Mouse (Mus musculus) neutrophil, adult 59 days (primary cell): ENCODE results near the gene Tango2. TPM values are rescaled to one million over a fixed set of nuclear protein-coding genes. Genes with fewer than 3 reads are reported as not detected.

Experiments used
- total RNA-seq, 2 experiments: library from RNA; stranded (reverse); gene quantifications; 1 replicate in 1 of 2; 2 replicates in 1 of 2; pipeline ENCODE4 v1.2.4; 2023

The Tango2 gene
- total RNA-seq: 10 to 100 TPM; 26.4 to 26.6 TPM

GRCm38 (mm10) chr16:18347931-18348600, at the start of gene Tango2, which contains the start of gene Arvcf:
Tango2 (minus strand) TSS chr16:18348103.
Arvcf (plus strand) TSS chr16:18348182.

GRCm38 (mm10) chr16:18289067-18289588, 58.8 kb downstream of the Tango2 start, which contains the start of gene Dgcr8:
Dgcr8 (minus strand) TSS chr16:18289246.

GRCm38 (mm10) chr16:18258221-18258620, 89.7 kb downstream of the Tango2 start, which contains the start of gene Gm49776:
Gm49776 (minus strand) TSS chr16:18258321.

Other genes with a start within 250 kb of the Tango2 start
- under 1 TPM; 0.20 to 0.42 TPM for gene Rtn4r, start 220.5 kb downstream of the Tango2 start, total RNA-seq
- gene Ccdc188, start 130.2 kb downstream of the Tango2 start, total RNA-seq: not detected
- 1 to 10 TPM; 3.7 to 4.9 TPM for gene Zdhhc8, start 113.0 kb downstream of the Tango2 start, total RNA-seq
- 10 to 100 TPM; 42.3 to 55.1 TPM for gene Trmt2a, start 99.4 kb downstream of the Tango2 start, total RNA-seq
- 10 to 100 TPM; 59.0 to 64.4 TPM for gene Ranbp1, start 99.4 kb downstream of the Tango2 start, total RNA-seq
- gene Gm49776, start 89.8 kb downstream of the Tango2 start, total RNA-seq: not detected
- 10 to 100 TPM; 19.0 to 24.1 TPM for gene Dgcr8, start 58.9 kb downstream of the Tango2 start, total RNA-seq
- gene Arvcf, start 79 bp upstream of the Tango2 start, total RNA-seq: 1 to 10 TPM; 5.1 TPM
- 10 to 100 TPM; 10.8 to 11.2 TPM for gene Txnrd2, start 78.3 kb upstream of the Tango2 start, total RNA-seq
- gene Comt, start 78.7 kb upstream of the Tango2 start, total RNA-seq: 10 to 100 TPM; 29.2 to 31.2 TPM
- gene Gnb1l, start 150.6 kb upstream of the Tango2 start, total RNA-seq: 1 to 10 TPM; 2.0 to 2.2 TPM
- gene Rtl10, start 150.8 kb upstream of the Tango2 start, total RNA-seq: 1 to 10 TPM; 2.1 to 2.4 TPM
- gene Tbx1, start 242.6 kb upstream of the Tango2 start, total RNA-seq: not detected